Mouse (Mus musculus) liver, embryonic 11.5 days (tissue): ENCODE results near the gene Ccdc154. TPM values are rescaled to one million over a fixed set of nuclear protein-coding genes. Genes with fewer than 3 reads are reported as not detected.
A peak's percentile ranks its signal among the peaks of the same experiment; 100 is the strongest.

Experiments
- ATAC-seq: fragments of 200-750 bp; cut with Nextera tagmentation; replicated peaks from 2 replicates; pipeline ENCODE4 v1.8.0; 2017; ENCODE audit warnings: moderate number of reproducible peaks, mild to moderate bottlenecking, moderate TSS enrichment, moderate library complexity; ENCODE audit not compliant: low FRiP score
- DNase-seq: peaks from one replicate; pipeline ENCODE4 v3.0.0-alpha.2; 2017; ENCODE audit warnings: low spot score
- H3K27ac ChIP-seq: fragments of 300-500 bp; sonication (generic); 2 replicates; pipeline ENCODE4 v1.5.1; 2014; ENCODE audit warnings: mild to moderate bottlenecking, low read depth, low read length, control low read depth
- H3K27me3 ChIP-seq: fragments of 300-500 bp; sonication (generic); replicated peaks from 2 replicates; pipeline ENCODE4 v1.6.1; 2014; ENCODE audit warnings: low read length, mixed read lengths; ENCODE audit not compliant: control insufficient read depth, insufficient read depth
- H3K36me3 ChIP-seq: fragments of 300-500 bp; sonication (generic); 2 replicates; pipeline ENCODE4 v1.6.1; 2014; ENCODE audit warnings: mild to moderate bottlenecking, low read length, moderate library complexity, mixed read lengths; ENCODE audit not compliant: control insufficient read depth, insufficient read depth
- H3K4me1 ChIP-seq: fragments of 300-500 bp; sonication (generic); replicated peaks from 2 replicates; pipeline ENCODE4 v1.6.1; 2014; ENCODE audit warnings: low read length, mixed read lengths; ENCODE audit not compliant: control insufficient read depth, insufficient read depth
- H3K4me2 ChIP-seq: fragments of 300-500 bp; sonication (generic); 2 replicates; pipeline ENCODE4 v1.6.1; 2014; ENCODE audit warnings: mild to moderate bottlenecking, control low read depth, moderate library complexity
- H3K4me3 ChIP-seq: fragments of 300-500 bp; sonication (generic); 2 replicates; pipeline ENCODE4 v1.5.1; 2014; ENCODE audit warnings: low read depth, low read length, control low read depth
- H3K9ac ChIP-seq: fragments of 300-500 bp; sonication (generic); 2 replicates; pipeline ENCODE4 v1.6.1; 2014; ENCODE audit warnings: low read depth, low read length, control low read depth
- H3K9me3 ChIP-seq: fragments of 300-500 bp; sonication (generic); 2 replicates; pipeline ENCODE4 v1.6.1; 2016; ENCODE audit warnings: low read length, inconsistent platforms, mixed read lengths; ENCODE audit not compliant: control insufficient read depth
- WGBS: fragments of 180-500 bp; shearing (Covaris S2); extraction: QIAGEN DNeasy Blood & Tissue Kit; methylation state at CpG from one replicate; pipeline ENCODE4 v1.1.7; 2014; 5-methylcytosine and 5-hydroxymethylcytosine counted together
- polyA plus RNA-seq: library from polyadenylated mRNA; unstranded; fragments of >200 nt; fragmentation: Nextera tagmentation; extraction: Ambion mirVana; gene quantifications from 2 replicates; pipeline ENCODE4 v1.2.1, GENCODE M21; 2014

Ccdc154 gene
- polyA plus RNA-seq, 1 experiment from 2014 or later: 0.11 TPM

GRCm38 (mm10) chr17:25169706-25170105, 7.4 kb downstream of the Ccdc154 start:
- no peak for ATAC-seq
- Histone ChIP-seq H3K9me3 (no peaks in the 10 kb centered on the region), H3K4me3 (no peak overlapping the region), H3K36me3 (no peaks in the 10 kb centered on the region), H3K27ac (no peak overlapping the region), H3K4me1 (no peaks in the 10 kb centered on the region), H3K4me2 (no peak overlapping the region), H3K9ac (no peak overlapping the region), H3K27me3 (no peaks in the 10 kb centered on the region; the same call in 1 of the 2 replicates)
- DNase-seq: no peak
- WGBS: 92% methylated on average over 2 of the region's 2 CpGs

DNA sequence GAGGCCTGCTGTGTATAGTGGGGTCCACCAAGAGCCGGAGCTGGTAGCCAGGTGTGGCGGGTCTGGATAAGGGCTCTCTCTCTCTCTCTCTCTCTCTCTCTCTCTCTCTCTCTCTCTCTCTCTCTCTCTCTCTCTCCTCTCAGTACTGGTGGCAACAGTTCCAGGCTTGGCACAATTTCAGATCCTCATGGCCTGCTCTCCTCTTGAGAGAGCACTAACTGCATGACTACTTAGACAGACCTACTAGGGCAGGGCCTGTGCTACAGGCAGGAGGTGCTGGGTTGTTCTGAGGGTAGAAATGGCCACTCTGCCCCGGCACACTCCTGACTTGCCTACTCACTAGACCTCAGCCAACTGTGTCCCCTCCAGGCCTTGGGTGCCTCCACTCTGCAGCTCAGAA, 10.3 kb downstream of the Ccdc154 start:
- H3K36me3 ChIP-seq: no peaks in the 10 kb centered on the region
- WGBS: 90% methylated on average over 3 of the region's 3 CpGs
- no peaks in the 10 kb centered on the region for H3K9me3 ChIP-seq
- no peak overlapping the region for H3K4me2 ChIP-seq
- no peaks in the 10 kb centered on the region; the same call in 1 of the 2 replicates for H3K27me3 ChIP-seq
- DNase-seq (no peak), ATAC-seq (no peak)
- H3K4me1 ChIP-seq: peaks cover 7% of the 10 kb centered on the region; the same call in 1 of the 2 replicates
- H3K9ac ChIP-seq: no peak overlapping the region
- H3K4me3 ChIP-seq: no peak overlapping the region
- no peak overlapping the region for H3K27ac ChIP-seq

- H3K9me3 ChIP-seq: no peaks in the 10 kb centered on the region
- peak within 1 kb of the TSS; percentile 9; the same call in 1 of the 2 replicates for H3K4me2 ChIP-seq
- no peak for DNase-seq
- H3K27me3 ChIP-seq: peaks cover 5% of the 10 kb centered on the region; the same call in 1 of the 2 replicates
- ATAC-seq: no peak
- H3K9ac ChIP-seq: no peak within 1 kb of the TSS
- H3K4me3 ChIP-seq: no peak within 1 kb of the TSS
- H3K4me1 ChIP-seq: peaks cover 7% of the 10 kb centered on the region; the same call in 1 of the 2 replicates
- 56% methylated on average over 9 of the region's 9 CpGs for WGBS
- H3K27ac ChIP-seq: no peak within 1 kb of the TSS
- H3K36me3 ChIP-seq: no peaks in the 10 kb centered on the region
These were observed 13.2 kb downstream of the Ccdc154 start, which contains the start of gene Gm38655 for GRCm38 (mm10) chr17:25175411-25175810. Gene Gm38655, minus strand, starts transcription at chr17:25175471.

GRCm38 (mm10) chr17:25183232-25183631, 21.0 kb downstream of the Ccdc154 start:
- ATAC-seq (no peak), DNase-seq (no peak)
- Histone ChIP-seq H3K36me3 (no peaks in the 10 kb centered on the region), H3K4me2 (peak overlapping the region; percentile 76), H3K27me3 (0 out of 2 replicates have a peak, but pooled peaks cover 3% of the 10 kb centered on the region), H3K27ac (no peak overlapping the region), H3K9ac (no peak overlapping the region), H3K9me3 (no peaks in the 10 kb centered on the region), H3K4me1 (peaks cover 17% of the 10 kb centered on the region), H3K4me3 (peak overlapping the region; percentile 99)

- Histone ChIP-seq H3K4me2 (peak within 1 kb of the TSS; percentile 76), H3K9ac (peak within 1 kb of the TSS; percentile 93), H3K36me3 (no peaks in the 10 kb centered on the region), H3K27ac (peak within 1 kb of the TSS; percentile 82), H3K9me3 (no peaks in the 10 kb centered on the region), H3K27me3 (no peaks in the 10 kb centered on the region), H3K4me3 (peak within 1 kb of the TSS; percentile 99), H3K4me1 (peaks cover 18% of the 10 kb centered on the region)
- WGBS: under 1% methylated on average over 50 of the region's 50 CpGs
- peak; percentile 81 for ATAC-seq
- DNase-seq: peak; percentile 99
These were observed 21.9 kb downstream of the Ccdc154 start, which contains the start of gene BC003965 for GRCm38 (mm10) chr17:25184129-25184691. Gene BC003965, plus strand, starts transcription at chr17:25184554.

- no peak for DNase-seq
- Histone ChIP-seq H3K4me2 (peak overlapping the region; percentile 76), H3K4me1 (peaks cover 23% of the 10 kb centered on the region), H3K27ac (peak overlapping the region; percentile 82), H3K36me3 (no peaks in the 10 kb centered on the region), H3K9ac (peak overlapping the region; percentile 93), H3K27me3 (no peaks in the 10 kb centered on the region), H3K4me3 (peak overlapping the region; percentile 99), H3K9me3 (no peaks in the 10 kb centered on the region)
- ATAC-seq: peak; percentile 22
- 5% methylated on average over 17 of the region's 17 CpGs for WGBS
These were observed 22.7 kb downstream of the Ccdc154 start for GRCm38 (mm10) chr17:25184961-25185360.

- peak overlapping the region; percentile 82 for H3K4me3 ChIP-seq
- H3K9ac ChIP-seq: peak overlapping the region; percentile 85
- no peak for ATAC-seq
- WGBS: 6% methylated on average over 11 of the region's 11 CpGs
- H3K9me3 ChIP-seq: no peaks in the 10 kb centered on the region
- H3K36me3 ChIP-seq: peaks cover 2% of the 10 kb centered on the region; the same call in 1 of the 2 replicates
- H3K27me3 ChIP-seq: no peaks in the 10 kb centered on the region
- peak overlapping the region; percentile 86 for H3K4me2 ChIP-seq
- H3K4me1 ChIP-seq: peaks cover 27% of the 10 kb centered on the region
- no peak for DNase-seq
- peak overlapping the region; percentile 73 for H3K27ac ChIP-seq
These were observed 25.5 kb downstream of the Ccdc154 start for GRCm38 (mm10) chr17:25187784-25188149.

DNA sequence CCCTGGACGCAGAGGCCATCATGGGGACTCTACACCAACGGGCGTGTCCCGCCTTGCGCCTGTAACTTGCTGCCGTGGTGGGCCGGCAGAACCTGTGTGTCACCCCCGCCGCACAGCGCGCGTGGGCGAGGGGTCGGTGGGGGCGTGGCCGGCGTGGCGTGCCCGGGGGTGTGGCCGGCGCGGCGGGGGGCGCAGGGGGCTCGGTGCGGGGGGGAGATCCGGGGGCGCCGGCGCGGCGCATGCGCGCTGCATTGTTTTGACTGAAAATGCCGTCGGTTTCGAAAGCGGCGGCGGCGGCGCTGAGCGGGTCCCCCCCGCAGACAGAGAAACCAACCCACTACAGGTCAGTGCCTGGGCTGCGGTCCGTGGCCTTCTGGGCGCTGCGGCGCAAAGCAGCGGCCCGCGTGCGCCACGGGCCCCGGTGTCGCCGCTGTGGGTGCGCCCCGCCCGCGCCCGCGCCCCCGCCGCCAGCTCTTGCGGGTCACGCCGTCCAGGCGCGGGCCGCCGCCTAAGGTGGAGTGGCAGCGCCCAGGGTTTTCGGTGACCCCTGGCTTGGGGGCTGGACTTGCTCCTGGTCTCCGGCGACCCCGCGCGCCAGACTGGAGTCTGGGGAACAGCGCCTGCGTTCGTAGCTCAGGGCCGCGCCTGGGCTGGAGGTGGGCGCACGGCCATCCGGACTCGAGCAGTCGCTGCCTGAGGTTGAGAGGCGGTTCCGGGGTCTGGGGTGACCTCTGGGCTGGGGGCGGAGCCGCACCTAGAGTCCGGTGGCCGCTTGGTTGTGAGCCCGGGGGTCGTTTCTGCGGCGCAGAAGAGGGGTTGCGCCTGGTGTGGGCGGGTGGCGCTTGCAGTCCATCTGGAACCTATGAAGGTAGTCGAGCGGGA, 26.1 kb downstream of the Ccdc154 start, which contains the start of gene Unkl:
Gene Unkl, plus strand, starts transcription at position 248 of the 882 bp plus-strand sequence.
- Histone ChIP-seq H3K27me3 (no peaks in the 10 kb centered on the region), H3K4me1 (peaks cover 23% of the 10 kb centered on the region), H3K27ac (peak within 1 kb of the TSS; percentile 73), H3K9ac (peak within 1 kb of the TSS; percentile 85), H3K36me3 (peaks cover 2% of the 10 kb centered on the region; the same call in 1 of the 2 replicates), H3K9me3 (no peaks in the 10 kb centered on the region), H3K4me2 (peak within 1 kb of the TSS; percentile 86), H3K4me3 (peak within 1 kb of the TSS; percentile 82)
- WGBS: under 1% methylated on average over 98 of the region's 104 CpGs
- ATAC-seq (peak; percentile 37), DNase-seq (peak; percentile 81)
